Mouse (Mus musculus): Measurements from ENCODE around the gene Rai1. TPM values are rescaled to one million over a fixed set of nuclear protein-coding genes. Genes with fewer than 3 reads are reported as not detected.

The Rai1 gene
- total and polyA plus RNA-seq, 3 experiments: 6.6 to 22.6 (median 15.4) TPM

GRCm38 (mm10) chr11:60206207-60206606 is 101.4 kb downstream of the Rai1 start:
- H3K4me1 ChIP-seq (ENCODE audit: control insufficient read depth in 1 of 2, insufficient read depth in 2 of 2): peaks cover 24 to 41% of the 10 kb centered on the region in 2 experiments
- TF ChIP-seq MEF2A (IDR thresholded peaks at IDR 0.05; ENCODE audit: borderline replicate concordance, low read depth, low read length) (no peak), TCF12 (IDR thresholded peaks at IDR 0.05; ENCODE audit: low read depth, low read length) (no peak), E2F4 (IDR thresholded peaks at IDR 0.05; ENCODE audit: insufficient replicate concordance, low read depth, low read length) (no peak), SMC3 (IDR thresholded peaks at IDR 0.05; ENCODE audit: low read depth, low read length) (no peak), MAZ (IDR thresholded peaks at IDR 0.05; ENCODE audit: low read depth, low read length) (no peak)
- no peak overlapping the region for H3K4me2 ChIP-seq (ENCODE audit: insufficient read depth, low read depth, poor library complexity, severe bottlenecking)
- dilution Hi-C loops (cut with MboI; ENCODE audit: extremely low pct_ligation_motif_present, extremely low pct_unique_long_range_greater_than_20kb, low sequenced_read_pairs) (no loop called here), in situ Hi-C loops (cut with MboI; ENCODE audit: low pct_ligation_motif_present, low pct_unique_long_range_greater_than_20kb, low sequenced_read_pairs) (no loop called here)
- no peaks in the 10 kb centered on the region for H3K27me3 ChIP-seq (replicated peaks)
- no peak overlapping the region for H3K27ac ChIP-seq (ENCODE audit: insufficient read depth, low read depth)
- peaks cover 43% of the 10 kb centered on the region for H3K79me2 ChIP-seq (replicated peaks; ENCODE audit: control insufficient read depth, extremely low read depth, insufficient read depth, poor library complexity, severe bottlenecking)
- H3K36me3 ChIP-seq (replicated peaks in 1 of 2; ENCODE audit: control insufficient read depth in 1 of 2, insufficient read depth in 1 of 2, low read length in 1 of 2): peaks cover 63 to 81% of the 10 kb centered on the region in 2 experiments
- no peaks in the 10 kb centered on the region for H3K9me3 ChIP-seq (replicated peaks; ENCODE audit: low read length)
- no peak overlapping the region for H3K4me3 ChIP-seq (replicated peaks in 1 of 3; ENCODE audit: low read depth in 2 of 3, low read length in 2 of 3, poor library complexity in 1 of 3)
- no peak for DNase-seq (ENCODE audit: extremely low read depth)
- no peak overlapping the region for H3K9ac ChIP-seq (ENCODE audit: insufficient read depth, low read depth)

- peak overlapping the region; percentile 87; the same call in 1 of the 2 replicates for H3K9ac ChIP-seq (ENCODE audit: insufficient read depth, low read depth)
- no peaks in the 10 kb centered on the region for H3K9me3 ChIP-seq (replicated peaks; ENCODE audit: low read length)
- peaks cover 28 to 61% of the 10 kb centered on the region in 2 experiments for H3K4me1 ChIP-seq (ENCODE audit: control insufficient read depth in 1 of 2, insufficient read depth in 2 of 2)
- no peaks in the 10 kb centered on the region for H3K27me3 ChIP-seq (replicated peaks)
- H3K27ac ChIP-seq (ENCODE audit: insufficient read depth, low read depth): no peak overlapping the region
- H3K4me2 ChIP-seq (ENCODE audit: insufficient read depth, low read depth, poor library complexity, severe bottlenecking): peak overlapping the region; percentile 89; the same call in 1 of the 2 replicates
- peaks cover 43 to 75% of the 10 kb centered on the region in 2 experiments for H3K36me3 ChIP-seq (replicated peaks in 1 of 2; ENCODE audit: control insufficient read depth in 1 of 2, insufficient read depth in 1 of 2, low read length in 1 of 2)
- no peak for TF ChIP-seq POLR2A (IDR thresholded peaks at IDR 0.05; ENCODE audit: low read depth, low read length)
- TF ChIP-seq CTCF (conservative IDR thresholded peaks at IDR 0.05 in 1 of 2, IDR thresholded peaks at IDR 0.05 in 1 of 2; ENCODE audit: low read depth in 2 of 2, low read length in 2 of 2): no peak
- no peak for TF ChIP-seq MXI1 (IDR thresholded peaks at IDR 0.05; ENCODE audit: low read depth, low read length)
- TF ChIP-seq CHD2 (IDR thresholded peaks at IDR 0.05; ENCODE audit: low read length): no peak
- TF ChIP-seq UBTF (IDR thresholded peaks at IDR 0.05; ENCODE audit: low read depth, low read length): no peak
- TF ChIP-seq MAZ (IDR thresholded peaks at IDR 0.05; ENCODE audit: low read depth, low read length): no peak
- TF ChIP-seq TBP (conservative IDR thresholded peaks at IDR 0.05; ENCODE audit: low read depth, low read length): no peak
- no peak for TF ChIP-seq JUN (IDR thresholded peaks at IDR 0.05; ENCODE audit: insufficient read depth, low read depth, low read length)
- no peak for TF ChIP-seq HCFC1 (IDR thresholded peaks at IDR 0.05; ENCODE audit: low read depth, low read length)
- TF ChIP-seq SMC3 (IDR thresholded peaks at IDR 0.05; ENCODE audit: low read depth, low read length): no peak
- TF ChIP-seq IRF4 (IDR thresholded peaks at IDR 0.05; ENCODE audit: low read depth, low read length): no peak
- no peak for TF ChIP-seq NRF1 (IDR thresholded peaks at IDR 0.05; ENCODE audit: low read depth, low read length)
- no peak for TF ChIP-seq ZC3H11A (IDR thresholded peaks at IDR 0.05; ENCODE audit: low read depth, low read length)
- TF ChIP-seq KAT2A (IDR thresholded peaks at IDR 0.05; ENCODE audit: insufficient replicate concordance, low read length): no peak
- TF ChIP-seq USF2 (conservative IDR thresholded peaks at IDR 0.05; ENCODE audit: low read depth, low read length): no peak
- no peak for TF ChIP-seq ZMIZ1 (IDR thresholded peaks at IDR 0.05; ENCODE audit: low read depth, low read length)
- no peak for TF ChIP-seq MEF2A (IDR thresholded peaks at IDR 0.05; ENCODE audit: borderline replicate concordance, low read depth, low read length)
- no peak for TF ChIP-seq ELF1 (IDR thresholded peaks at IDR 0.05; ENCODE audit: low read depth, low read length)
- in situ Hi-C loops (cut with MboI; ENCODE audit: low pct_ligation_motif_present, low pct_unique_long_range_greater_than_20kb, low sequenced_read_pairs): no loop called here
- no peak overlapping the region for H3K4me3 ChIP-seq (replicated peaks in 1 of 3; ENCODE audit: low read depth in 2 of 3, low read length in 2 of 3, poor library complexity in 1 of 3)
- H3K79me2 ChIP-seq (replicated peaks; ENCODE audit: control insufficient read depth, extremely low read depth, insufficient read depth, poor library complexity, severe bottlenecking): peaks cover 43% of the 10 kb centered on the region
- DNase-seq (ENCODE audit: extremely low read depth): no peak
- dilution Hi-C loops (cut with MboI; ENCODE audit: extremely low pct_ligation_motif_present, extremely low pct_unique_long_range_greater_than_20kb, low sequenced_read_pairs): no loop called here
These were observed 103.4 kb downstream of the Rai1 start for GRCm38 (mm10) chr11:60208201-60208600.

All from CH12.LX (cell line).